Mouse (Mus musculus): ENCODE results near the gene Diablo. TPM values are rescaled to one million over a fixed set of nuclear protein-coding genes. Genes with fewer than 3 reads are reported as not detected.

Gene Diablo
- total and polyA plus RNA-seq, 3 experiments: 37.7 to 68.0 (median 58.7) TPM

DNA sequence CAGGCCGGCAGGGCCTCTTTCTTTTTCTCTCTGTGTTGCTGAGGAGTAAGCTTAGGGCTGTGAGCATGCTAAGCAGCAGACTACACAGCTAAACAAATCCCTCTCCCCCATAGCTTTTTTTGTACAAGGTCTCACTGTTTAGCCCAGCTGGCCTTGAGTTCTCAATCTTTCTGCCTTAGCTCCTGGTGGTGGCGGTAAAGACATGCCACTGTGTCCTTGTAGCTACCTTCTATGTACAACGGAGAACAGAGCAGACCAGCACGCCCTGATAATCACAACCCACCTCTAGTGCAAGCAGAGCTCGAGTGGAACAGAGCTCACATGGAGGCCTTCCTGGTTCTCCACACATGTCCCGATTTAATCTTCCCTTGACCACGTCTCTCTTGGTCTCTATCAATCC is 4.7 kb upstream of the Diablo start:
- DNase-seq (ENCODE audit: extremely low read depth): no peak
- Histone ChIP-seq H3K9ac (ENCODE audit: insufficient read depth, low read depth) (no peak overlapping the region), H3K36me3 (replicated peaks in 1 of 2; ENCODE audit: control insufficient read depth in 1 of 2, insufficient read depth in 1 of 2, low read length in 1 of 2) (peaks cover 48 to 85% of the 10 kb centered on the region in 2 experiments), H3K27ac (ENCODE audit: insufficient read depth, low read depth) (no peak overlapping the region), H3K9me3 (replicated peaks; ENCODE audit: low read length) (no peaks in the 10 kb centered on the region), H3K4me1 (ENCODE audit: control insufficient read depth in 1 of 2, insufficient read depth in 2 of 2) (peaks cover 3 to 5% of the 10 kb centered on the region in 2 experiments), H3K4me2 (ENCODE audit: insufficient read depth, low read depth, poor library complexity, severe bottlenecking) (no peak overlapping the region), H3K27me3 (replicated peaks) (no peaks in the 10 kb centered on the region), H3K79me2 (replicated peaks; ENCODE audit: control insufficient read depth, extremely low read depth, insufficient read depth, poor library complexity, severe bottlenecking) (no peaks in the 10 kb centered on the region; the same call in 1 of the 2 replicates), H3K4me3 (replicated peaks in 1 of 3; ENCODE audit: low read depth in 2 of 3, low read length in 2 of 3, poor library complexity in 1 of 3) (no peak overlapping the region)
- dilution Hi-C loops (cut with MboI; ENCODE audit: extremely low pct_ligation_motif_present, extremely low pct_unique_long_range_greater_than_20kb, low sequenced_read_pairs) (no loop called here), in situ Hi-C loops (cut with MboI; ENCODE audit: low pct_ligation_motif_present, low pct_unique_long_range_greater_than_20kb, low sequenced_read_pairs) (no loop called here)
- TF ChIP-seq TCF12 (IDR thresholded peaks at IDR 0.05; ENCODE audit: low read depth, low read length) (no peak), E2F4 (IDR thresholded peaks at IDR 0.05; ENCODE audit: insufficient replicate concordance, low read depth, low read length) (no peak), USF1 (IDR thresholded peaks at IDR 0.05; ENCODE audit: low read depth, low read length) (no peak), RAD21 (IDR thresholded peaks at IDR 0.05; ENCODE audit: low read depth, low read length) (no peak), RCOR1 (conservative IDR thresholded peaks at IDR 0.05; ENCODE audit: low read depth, low read length) (no peak), MAFK (IDR thresholded peaks at IDR 0.05; ENCODE audit: insufficient replicate concordance, low read length) (no peak), MXI1 (IDR thresholded peaks at IDR 0.05; ENCODE audit: low read depth, low read length) (no peak), TBP (conservative IDR thresholded peaks at IDR 0.05; ENCODE audit: low read depth, low read length) (no peak), ZMIZ1 (IDR thresholded peaks at IDR 0.05; ENCODE audit: low read depth, low read length) (no peak)

DNA sequence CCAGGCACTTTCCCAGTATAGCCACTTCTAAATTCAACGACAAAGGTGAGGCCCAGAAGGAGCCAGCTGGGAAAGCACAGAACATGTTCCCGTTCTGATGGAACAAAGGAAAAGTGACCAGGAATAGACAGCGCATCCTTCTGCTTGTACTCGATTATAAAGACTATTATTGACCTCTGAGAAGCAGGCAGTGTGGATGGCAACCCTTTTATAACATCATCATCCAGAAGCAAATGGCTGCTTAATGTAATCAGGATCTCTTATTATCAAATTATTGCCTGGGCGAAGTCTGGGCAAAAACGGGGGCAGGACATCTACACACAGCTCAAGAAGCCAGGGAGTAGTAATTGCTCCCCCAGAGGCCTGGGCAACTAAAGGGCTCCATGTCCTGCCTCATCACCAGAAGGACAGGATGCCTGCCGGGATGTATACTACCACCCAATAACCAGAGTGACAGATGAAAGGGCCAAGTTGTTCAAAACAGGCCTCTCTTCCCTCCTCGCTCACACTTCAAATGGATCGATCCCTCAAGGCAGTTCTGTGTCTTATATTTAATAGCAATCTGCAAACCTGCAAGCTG is 2.0 kb upstream of the Diablo start:
- Histone ChIP-seq H3K27me3 (replicated peaks) (no peaks in the 10 kb centered on the region), H3K4me1 (ENCODE audit: control insufficient read depth in 1 of 2, insufficient read depth in 2 of 2) (peaks cover 3 to 21% of the 10 kb centered on the region in 2 experiments), H3K9me3 (replicated peaks; ENCODE audit: low read length) (no peaks in the 10 kb centered on the region), H3K4me3 (replicated peaks in 1 of 3; ENCODE audit: low read depth in 2 of 3, low read length in 2 of 3, poor library complexity in 1 of 3) (no peak overlapping the region), H3K9ac (ENCODE audit: insufficient read depth, low read depth) (no peak overlapping the region), H3K4me2 (ENCODE audit: insufficient read depth, low read depth, poor library complexity, severe bottlenecking) (no peak overlapping the region), H3K36me3 (replicated peaks in 1 of 2; ENCODE audit: control insufficient read depth in 1 of 2, insufficient read depth in 1 of 2, low read length in 1 of 2) (peaks cover 23 to 68% of the 10 kb centered on the region in 2 experiments), H3K79me2 (replicated peaks; ENCODE audit: control insufficient read depth, extremely low read depth, insufficient read depth, poor library complexity, severe bottlenecking) (no peaks in the 10 kb centered on the region; the same call in none of the 2 replicates), H3K27ac (ENCODE audit: insufficient read depth, low read depth) (no peak overlapping the region)
- dilution Hi-C loops (cut with MboI; ENCODE audit: extremely low pct_ligation_motif_present, extremely low pct_unique_long_range_greater_than_20kb, low sequenced_read_pairs) (no loop called here), in situ Hi-C loops (cut with MboI; ENCODE audit: low pct_ligation_motif_present, low pct_unique_long_range_greater_than_20kb, low sequenced_read_pairs) (no loop called here)
- DNase-seq (ENCODE audit: extremely low read depth): no peak
- TF ChIP-seq NELFE (IDR thresholded peaks at IDR 0.05; ENCODE audit: low read depth, low read length) (no peak), BHLHE40 (IDR thresholded peaks at IDR 0.05; ENCODE audit: low read depth, low read length) (no peak), USF1 (IDR thresholded peaks at IDR 0.05; ENCODE audit: low read depth, low read length) (no peak), TCF12 (IDR thresholded peaks at IDR 0.05; ENCODE audit: low read depth, low read length) (no peak), KAT2A (IDR thresholded peaks at IDR 0.05; ENCODE audit: insufficient replicate concordance, low read length) (no peak)

DNA sequence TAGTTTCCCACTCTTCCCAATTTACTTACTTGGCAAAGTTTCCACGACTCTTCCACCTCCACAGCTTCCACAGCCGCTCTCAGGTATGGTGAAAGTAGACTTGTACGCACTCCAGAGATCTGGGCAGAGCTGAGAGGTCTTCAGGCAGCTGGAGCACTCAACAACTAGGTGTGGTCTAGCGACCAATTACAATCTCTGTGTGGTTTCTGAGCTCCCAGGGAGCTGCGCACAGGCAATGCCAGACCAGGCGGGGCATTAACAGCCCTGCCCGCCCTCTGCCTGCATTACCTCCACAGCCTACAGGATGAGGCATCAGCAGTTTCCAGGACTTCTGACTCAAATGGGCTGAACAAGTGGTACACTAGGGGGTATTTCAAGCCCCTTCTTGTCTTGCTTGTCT is 1.3 kb upstream of the Diablo start, which contains the start of gene Gm49027:
Gm49027 (minus strand) TSS at position 208 of the 400 bp plus-strand sequence.
- Histone ChIP-seq H3K79me2 (replicated peaks; ENCODE audit: control insufficient read depth, extremely low read depth, insufficient read depth, poor library complexity, severe bottlenecking) (no peaks in the 10 kb centered on the region; the same call in none of the 2 replicates), H3K9me3 (replicated peaks; ENCODE audit: low read length) (no peaks in the 10 kb centered on the region), H3K36me3 (replicated peaks in 1 of 2; ENCODE audit: control insufficient read depth in 1 of 2, insufficient read depth in 1 of 2, low read length in 1 of 2) (peaks cover 18 to 65% of the 10 kb centered on the region in 2 experiments), H3K9ac (ENCODE audit: insufficient read depth, low read depth) (no peak within 1 kb of the TSS), H3K4me2 (ENCODE audit: insufficient read depth, low read depth, poor library complexity, severe bottlenecking) (0 out of 2 replicates have a peak within 1 kb of the TSS, but pooled peaks have one; percentile 21), H3K4me3 (replicated peaks in 1 of 3; ENCODE audit: low read depth in 2 of 3, low read length in 2 of 3, poor library complexity in 1 of 3) (peak within 1 kb of the TSS in 2 of 3 experiments; percentile 95), H3K4me1 (ENCODE audit: control insufficient read depth in 1 of 2, insufficient read depth in 2 of 2) (peaks cover 3 to 21% of the 10 kb centered on the region in 2 experiments), H3K27ac (ENCODE audit: insufficient read depth, low read depth) (no peak within 1 kb of the TSS), H3K27me3 (replicated peaks) (no peaks in the 10 kb centered on the region)
- DNase-seq (ENCODE audit: extremely low read depth): no peak
- dilution Hi-C loops (cut with MboI; ENCODE audit: extremely low pct_ligation_motif_present, extremely low pct_unique_long_range_greater_than_20kb, low sequenced_read_pairs) (no loop called here), in situ Hi-C loops (cut with MboI; ENCODE audit: low pct_ligation_motif_present, low pct_unique_long_range_greater_than_20kb, low sequenced_read_pairs) (no loop called here)
- TF ChIP-seq ZNF384 (IDR thresholded peaks at IDR 0.05; ENCODE audit: low read depth, low read length): no peak
- TF ChIP-seq CTCF (conservative IDR thresholded peaks at IDR 0.05 in 1 of 2, IDR thresholded peaks at IDR 0.05 in 1 of 2; ENCODE audit: low read depth in 2 of 2, low read length in 2 of 2): no peak
- no peak for TF ChIP-seq POLR2A (IDR thresholded peaks at IDR 0.05; ENCODE audit: low read depth, low read length)
- TF ChIP-seq SMC3 (IDR thresholded peaks at IDR 0.05; ENCODE audit: low read depth, low read length): no peak
- TF ChIP-seq RAD21 (IDR thresholded peaks at IDR 0.05; ENCODE audit: low read depth, low read length): no peak
- no peak for TF ChIP-seq PAX5 (IDR thresholded peaks at IDR 0.05; ENCODE audit: low read length)
